Mouse (Mus musculus): ENCODE measurements at regions not wholly inside any gene's neighbourhood (a gene's known extent, or its start where the extent isn't known, plus 50 kb on each side); places are given as distances from the start of the nearest gene placed in this dataset.

GRCm38 (mm10) chr9:111838069-111838820 is 148.1 kb upstream of the Stac start:
- DNase-seq (ENCODE audit: low spot score in 2 of 2), result no peak

GRCm38 (mm10) chr9:111822094-111822493 is 131.9 kb upstream of the Stac start:
- no peak for DNase-seq (ENCODE audit: low spot score in 2 of 2)

GRCm38 (mm10) chr9:111817461-111817860 is 127.3 kb upstream of the Stac start:
- DNase-seq (ENCODE audit: low spot score in 2 of 2), result no peak

GRCm38 (mm10) chr9:111804931-111805330 is 114.8 kb upstream of the Stac start:
- DNase-seq (ENCODE audit: low spot score in 2 of 2), result no peak

- DNase-seq (ENCODE audit: low spot score in 2 of 2), result no peak
These were observed 111.2 kb upstream of the Stac start for GRCm38 (mm10) chr9:111801381-111801780.

- no peak for DNase-seq (ENCODE audit: low spot score in 2 of 2)
These were observed 110.7 kb upstream of the Stac start for GRCm38 (mm10) chr9:111800869-111801268.

- DNase-seq (ENCODE audit: low spot score in 2 of 2), result no peak
These were observed 88.8 kb upstream of the Stac start for GRCm38 (mm10) chr9:111778981-111779380.

- no peak for DNase-seq (ENCODE audit: low spot score in 2 of 2)
These were observed 87.4 kb upstream of the Stac start for GRCm38 (mm10) chr9:111777433-111778135.

GRCm38 (mm10) chr9:111774229-111774628 is 84.1 kb upstream of the Stac start:
- DNase-seq (ENCODE audit: low spot score in 2 of 2), result no peak

GRCm38 (mm10) chr9:111762653-111763468 is 72.7 kb upstream of the Stac start:
- DNase-seq (ENCODE audit: low spot score in 2 of 2), result no peak

GRCm38 (mm10) chr9:111755235-111755634 is 65.1 kb upstream of the Stac start:
- no peak for DNase-seq (ENCODE audit: low spot score in 2 of 2)

GRCm38 (mm10) chr9:111746151-111746550 is 56.0 kb upstream of the Stac start:
- DNase-seq (ENCODE audit: low spot score in 2 of 2), result no peak

GRCm38 (mm10) chr9:111745206-111745605 is 55.1 kb upstream of the Stac start:
- DNase-seq (ENCODE audit: low spot score in 2 of 2), result no peak

Data from spleen, postnatal 14 days (tissue).